9 mouse cellular contexts compared by ENCODE assay signal in the genomic region with DNA sequence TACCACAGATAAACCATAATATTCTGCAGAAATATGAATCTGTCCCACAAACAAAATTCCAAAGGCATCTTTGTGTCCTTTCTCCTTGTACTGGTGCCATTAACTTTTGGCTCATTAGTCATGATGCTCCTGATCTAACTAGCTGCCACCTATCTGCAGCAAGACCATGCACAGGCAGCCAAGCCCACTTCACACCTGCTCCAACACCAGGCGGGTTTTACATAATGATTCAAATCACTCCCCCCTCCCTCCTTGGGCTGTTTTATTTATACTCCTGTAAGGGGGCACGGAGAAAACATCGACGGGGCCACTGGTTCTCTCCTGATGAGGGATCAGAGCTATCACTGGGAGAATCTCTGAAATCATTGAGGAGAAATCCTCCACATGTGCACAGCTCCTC. TPM values are rescaled to one million over a fixed set of nuclear protein-coding genes. Genes with fewer than 3 reads are reported as not detected.
DNase-seq lines count a peak whose midpoint lies in the region; ATAC-seq and TF ChIP-seq lines count a peak whose summit lies in the region.
"Had no signal": no experiment of that assay in that cellular context is flagged by ENCODE, and none has a peak within 500 bp of the region (broad histone marks: within the 10 kb centered on the region; RNA-seq: fewer than 3 reads in every experiment).

No protein-coding gene starts in this region.

- no peak for TF ChIP-seq CTCF in heart, postnatal 0 days (IDR thresholded peaks at IDR 0.05; ENCODE audit: low read depth)

- intact Hi-C loops in heart, postnatal 36 days (cut with DNase I): loop anchor here (5.0 kb wide), 1 partner anchor 403 kb away; no protein-coding TSS in a partner anchor

- H3K36me3 ChIP-seq in heart, embryonic 12.5 days: no peaks in the 10 kb centered on the region
- no peaks in the 10 kb centered on the region for H3K36me3 ChIP-seq in heart, postnatal 0 days (replicated peaks; ENCODE audit: control insufficient read depth, insufficient read depth, low read length)
- no peaks in the 10 kb centered on the region for H3K36me3 ChIP-seq in midbrain, embryonic 11.5 days (ENCODE audit: control insufficient read depth, insufficient read depth, low read length)

- no peak overlapping the region for H3K9ac ChIP-seq in heart, embryonic 12.5 days
- no peak overlapping the region for H3K9ac ChIP-seq in heart, postnatal 0 days (replicated peaks; ENCODE audit: low read depth, low read length)
- no peak overlapping the region for H3K9ac ChIP-seq in midbrain, embryonic 11.5 days (ENCODE audit: low read length)

- WGBS in heart, embryonic 12.5 days: 10% methylated on average over 4 of the region's 4 CpGs
- WGBS in heart, postnatal 0 days: 12% methylated on average over 4 of the region's 4 CpGs
- WGBS in midbrain, embryonic 11.5 days: 14% methylated on average over 4 of the region's 4 CpGs

- peak overlapping the region; percentile 70; the same call in 1 of the 2 replicates for H3K4me3 ChIP-seq in heart, embryonic 12.5 days
- H3K4me3 ChIP-seq in heart, postnatal 0 days (ENCODE audit: low read depth, low read length): peak overlapping the region; percentile 88
- 0 out of 2 replicates have a peak overlapping the region, but pooled peaks have one; percentile 85 for H3K4me3 ChIP-seq in midbrain, embryonic 11.5 days (ENCODE audit: low read depth, low read length)

- peaks cover 26% of the 10 kb centered on the region for H3K4me1 ChIP-seq in heart, embryonic 12.5 days (replicated peaks)
- peaks cover 19% of the 10 kb centered on the region for H3K4me1 ChIP-seq in heart, postnatal 0 days (ENCODE audit: control insufficient read depth, insufficient read depth)
- H3K4me1 ChIP-seq in midbrain, embryonic 11.5 days (ENCODE audit: control insufficient read depth, insufficient read depth, low read length): peaks cover 13% of the 10 kb centered on the region

- peaks cover 17% of the 10 kb centered on the region; the same call in 1 of the 2 replicates for H3K27me3 ChIP-seq in heart, embryonic 12.5 days (replicated peaks)
- no peaks in the 10 kb centered on the region; the same call in 1 of the 2 replicates for H3K27me3 ChIP-seq in heart, postnatal 0 days (ENCODE audit: control insufficient read depth, insufficient read depth, low read length)
- no peaks in the 10 kb centered on the region; the same call in 1 of the 2 replicates for H3K27me3 ChIP-seq in midbrain, embryonic 11.5 days (ENCODE audit: control insufficient read depth, insufficient read depth, low read length)

- H3K4me2 ChIP-seq in heart, embryonic 12.5 days: peak overlapping the region; percentile 100
- H3K4me2 ChIP-seq in heart, postnatal 0 days (ENCODE audit: low read depth, low read length): peak overlapping the region; percentile 97; the same call in 1 of the 2 replicates
- peak overlapping the region; percentile 92 for H3K4me2 ChIP-seq in midbrain, embryonic 11.5 days

- no peaks in the 10 kb centered on the region for H3K9me3 ChIP-seq in heart, embryonic 12.5 days (replicated peaks)
- no peaks in the 10 kb centered on the region for H3K9me3 ChIP-seq in heart, postnatal 0 days (replicated peaks; ENCODE audit: control insufficient read depth, low read length)
- no peaks in the 10 kb centered on the region for H3K9me3 ChIP-seq in midbrain, embryonic 11.5 days (ENCODE audit: control insufficient read depth, low read length)

- no peak for ATAC-seq in heart, embryonic 12.5 days (ENCODE audit: insufficient number of reproducible peaks, low FRiP score)
- ATAC-seq in heart, postnatal 0 days (ENCODE audit: insufficient read depth, low read depth): no peak
- no peak for ATAC-seq in midbrain, embryonic 11.5 days (ENCODE audit: low FRiP score)

- DNase-seq in heart, postnatal 36 days: no peak
- DNase-seq in brain, adult 2 months (ENCODE audit: low read depth, low spot score): peak; percentile 64
- DNase-seq in heart, postnatal 0 days (ENCODE audit: low spot score): no peak
- no peak for DNase-seq in midbrain, embryonic 11.5 days (ENCODE audit: low spot score, missing footprints)
- no peak for DNase-seq in B cell, adult 2 months
- DNase-seq in left cerebral cortex, adult 18-20 months (ENCODE audit: low spot score in 2 of 2): no peak
- no peak for DNase-seq in kidney, adult 18-20 months

- no peak for TF ChIP-seq EP300 in heart, postnatal 0 days (IDR thresholded peaks at IDR 0.05; ENCODE audit: low read depth)

- no peak overlapping the region for H3K27ac ChIP-seq in heart, embryonic 12.5 days (ENCODE audit: poor library complexity, severe bottlenecking)
- no peak overlapping the region for H3K27ac ChIP-seq in heart, postnatal 0 days (ENCODE audit: low read depth)
- no peak overlapping the region for H3K27ac ChIP-seq in midbrain, embryonic 11.5 days (ENCODE audit: low read depth, low read length)
- H3K27ac ChIP-seq: macrophage had no signal

RNA-seq across cellular contexts. Expression of a gene that starts 1.2 kb away (rescaled TPM):
- polyA plus RNA-seq in heart, embryonic 12.5 days (2016; fragmentation: Nextera tagmentation; extraction: Ambion mirVana): 3.2 and 3.3 TPM in 2 replicates
- 10 to 100 TPM; 50.7 to 64.8 TPM for total RNA-seq in heart, postnatal 36 days (2021)
- total RNA-seq in heart, postnatal 0 days (2014; rRNA removed; ENCODE audit: low replicate concordance): 36.1 and 47.5 TPM in 2 replicates
- polyA plus RNA-seq in heart, postnatal 0 days (2015; fragmentation: Nextera tagmentation; extraction: Ambion mirVana): 3.1 and 3.3 TPM in 2 replicates
- 4.4 and 5.1 TPM in 2 replicates for polyA plus RNA-seq in midbrain, embryonic 11.5 days (2014; fragmentation: Nextera tagmentation; extraction: Ambion mirVana)
- 10 to 100 TPM; 80.3 to 88.5 TPM for total RNA-seq in left cerebral cortex, adult 18-20 months (2021)
